Mouse (Mus musculus): Measurements from ENCODE around the gene 4931428L18Rik. TPM values are rescaled to one million over a fixed set of nuclear protein-coding genes. Genes with fewer than 3 reads are reported as not detected.

4931428L18Rik gene
- total and polyA plus RNA-seq, 3 experiments: not detected

DNA sequence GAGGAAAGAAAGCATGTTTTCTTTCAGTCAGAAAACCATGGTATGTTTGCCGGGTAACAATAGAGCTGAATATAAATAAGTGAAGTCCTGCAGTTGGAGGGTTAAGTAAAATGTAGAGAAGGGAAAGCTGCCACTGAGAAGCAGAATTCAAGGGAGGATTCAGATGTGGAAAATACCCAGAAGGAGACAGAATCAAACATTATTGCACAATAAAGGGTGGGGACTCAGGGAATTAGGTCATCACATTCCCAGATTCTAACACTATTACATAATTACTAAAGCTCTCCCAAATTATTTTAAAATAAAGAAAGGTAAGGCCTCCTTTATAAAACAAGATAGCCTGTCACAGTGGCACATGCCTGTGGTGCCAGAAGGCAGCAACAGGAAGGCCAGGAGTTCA lies 128.5 kb downstream of the 4931428L18Rik start:
- no peak overlapping the region for H3K4me3 ChIP-seq (ENCODE audit: control insufficient read depth in 1 of 2, insufficient read depth in 1 of 2, low read depth in 2 of 2, low read length in 2 of 2)
- H3K9me3 ChIP-seq (replicated peaks; ENCODE audit: insufficient read depth, low read length): no peaks in the 10 kb centered on the region
- H3K9ac ChIP-seq (ENCODE audit: control insufficient read depth, low read depth, low read length, poor library complexity, severe bottlenecking): no peak overlapping the region
- H3K79me2 ChIP-seq (ENCODE audit: control insufficient read depth, insufficient read depth, low read length, poor library complexity): no peaks in the 10 kb centered on the region
- H3K4me1 ChIP-seq (ENCODE audit: control insufficient read depth in 1 of 2, insufficient read depth in 2 of 2, low read length in 2 of 2): no peaks in the 10 kb centered on the region
- DNase-seq (ENCODE audit: low read depth, low spot score): no peak
- no peaks in the 10 kb centered on the region for H3K27me3 ChIP-seq (ENCODE audit: control insufficient read depth in 1 of 2, insufficient read depth in 2 of 2, low read length in 2 of 2)
- TF ChIP-seq GATA1 (IDR thresholded peaks at IDR 0.05; ENCODE audit: low read depth, low read length) (no peak), E2F4 (IDR thresholded peaks at IDR 0.05; ENCODE audit: borderline replicate concordance, low read depth, low read length) (no peak), RAD21 (IDR thresholded peaks at IDR 0.05; ENCODE audit: low read depth, low read length) (no peak), ELF1 (IDR thresholded peaks at IDR 0.05; ENCODE audit: low read depth, low read length) (no peak), MYC (IDR thresholded peaks at IDR 0.05; ENCODE audit: low read depth, low read length) (no peak), MYB (IDR thresholded peaks at IDR 0.05; ENCODE audit: low read depth, low read length) (no peak), TCF12 (IDR thresholded peaks at IDR 0.05; ENCODE audit: low read depth, low read length) (no peak), TAL1 (IDR thresholded peaks at IDR 0.05; ENCODE audit: low read length) (no peak), POLR2A (IDR thresholded peaks at IDR 0.05; ENCODE audit: control insufficient read depth in 1 of 2, insufficient read depth in 1 of 2, low read depth in 1 of 2, low read length in 2 of 2, poor library complexity in 1 of 2) (no peak), KAT2A (conservative IDR thresholded peaks at IDR 0.05; ENCODE audit: low read depth, low read length) (no peak), NRF1 (IDR thresholded peaks at IDR 0.05; ENCODE audit: insufficient read depth, low read depth, low read length, poor library complexity, severe bottlenecking) (no peak), ETS1 (IDR thresholded peaks at IDR 0.05; ENCODE audit: low read depth, low read length) (no peak), MAFK (IDR thresholded peaks at IDR 0.05; ENCODE audit: borderline replicate concordance, low read depth, low read length) (no peak), CHD2 (IDR thresholded peaks at IDR 0.05; ENCODE audit: low read length) (no peak), GABPA (IDR thresholded peaks at IDR 0.05; ENCODE audit: low read depth, low read length) (no peak), RCOR1 (IDR thresholded peaks at IDR 0.05; ENCODE audit: low read depth, low read length) (no peak), CHD1 (IDR thresholded peaks at IDR 0.05; ENCODE audit: low read depth, low read length) (no peak), ZC3H11A (IDR thresholded peaks at IDR 0.05; ENCODE audit: low read depth, low read length) (no peak), TBP (IDR thresholded peaks at IDR 0.05; ENCODE audit: low read depth, low read length) (no peak), MAX (IDR thresholded peaks at IDR 0.05; ENCODE audit: low read length) (no peak)
- no peak overlapping the region for H3K27ac ChIP-seq (ENCODE audit: control insufficient read depth, low read depth, low read length)
- no peaks in the 10 kb centered on the region for H3K36me3 ChIP-seq (ENCODE audit: control insufficient read depth in 1 of 2, insufficient read depth in 2 of 2, low read length in 2 of 2)

DNA sequence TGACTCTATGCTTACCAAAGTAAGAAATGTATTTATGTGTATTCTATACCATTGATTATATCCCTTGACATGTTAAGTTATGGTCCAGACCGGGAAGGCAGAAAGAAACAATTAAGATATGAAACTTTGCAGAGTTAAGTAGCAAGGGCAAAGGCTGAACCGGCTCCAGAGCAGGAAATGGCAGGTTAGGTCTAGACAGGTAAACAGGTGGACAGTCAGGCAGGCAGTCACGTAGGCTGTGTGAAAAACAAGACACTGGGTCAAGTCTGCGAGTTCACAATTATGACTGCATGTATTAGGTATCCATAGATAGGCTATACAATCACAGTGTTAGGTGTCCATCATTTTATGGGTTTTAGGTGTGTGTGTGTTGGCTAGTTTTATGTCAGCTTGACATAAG lies 133.8 kb downstream of the 4931428L18Rik start:
- H3K27me3 ChIP-seq (ENCODE audit: control insufficient read depth in 1 of 2, insufficient read depth in 2 of 2, low read length in 2 of 2): no peaks in the 10 kb centered on the region
- no peaks in the 10 kb centered on the region for H3K36me3 ChIP-seq (ENCODE audit: control insufficient read depth in 1 of 2, insufficient read depth in 2 of 2, low read length in 2 of 2)
- TF ChIP-seq RAD21 (IDR thresholded peaks at IDR 0.05; ENCODE audit: low read depth, low read length) (no peak), MEF2A (IDR thresholded peaks at IDR 0.05; ENCODE audit: extremely low read depth, insufficient replicate concordance, low read depth, low read length, poor library complexity, severe bottlenecking) (no peak), KAT2A (conservative IDR thresholded peaks at IDR 0.05; ENCODE audit: low read depth, low read length) (no peak), GABPA (IDR thresholded peaks at IDR 0.05; ENCODE audit: low read depth, low read length) (no peak), NRF1 (IDR thresholded peaks at IDR 0.05; ENCODE audit: insufficient read depth, low read depth, low read length, poor library complexity, severe bottlenecking) (no peak), E2F4 (IDR thresholded peaks at IDR 0.05; ENCODE audit: borderline replicate concordance, low read depth, low read length) (no peak), MYC (IDR thresholded peaks at IDR 0.05; ENCODE audit: low read depth, low read length) (no peak), MYB (IDR thresholded peaks at IDR 0.05; ENCODE audit: low read depth, low read length) (no peak), CHD2 (IDR thresholded peaks at IDR 0.05; ENCODE audit: low read length) (no peak), POLR2A (IDR thresholded peaks at IDR 0.05; ENCODE audit: control insufficient read depth in 1 of 2, insufficient read depth in 1 of 2, low read depth in 1 of 2, low read length in 2 of 2, poor library complexity in 1 of 2) (no peak), USF2 (IDR thresholded peaks at IDR 0.05; ENCODE audit: borderline replicate concordance in 1 of 2, insufficient read depth in 1 of 2, low read depth in 1 of 2, low read length in 2 of 2) (no peak), ETS1 (IDR thresholded peaks at IDR 0.05; ENCODE audit: low read depth, low read length) (no peak), MAFK (IDR thresholded peaks at IDR 0.05; ENCODE audit: borderline replicate concordance, low read depth, low read length) (no peak), TCF12 (IDR thresholded peaks at IDR 0.05; ENCODE audit: low read depth, low read length) (no peak), HCFC1 (IDR thresholded peaks at IDR 0.05; ENCODE audit: low read depth, low read length) (no peak), POLR2AphosphoS2 (IDR thresholded peaks at IDR 0.05; ENCODE audit: low read length) (no peak), SIN3A (IDR thresholded peaks at IDR 0.05; ENCODE audit: low read length) (no peak)
- DNase-seq (ENCODE audit: low read depth, low spot score): no peak
- no peak overlapping the region for H3K27ac ChIP-seq (ENCODE audit: control insufficient read depth, low read depth, low read length)
- H3K4me1 ChIP-seq (ENCODE audit: control insufficient read depth in 1 of 2, insufficient read depth in 2 of 2, low read length in 2 of 2): no peaks in the 10 kb centered on the region
- no peak overlapping the region for H3K4me3 ChIP-seq (ENCODE audit: control insufficient read depth in 1 of 2, insufficient read depth in 1 of 2, low read depth in 2 of 2, low read length in 2 of 2)
- H3K9ac ChIP-seq (ENCODE audit: control insufficient read depth, low read depth, low read length, poor library complexity, severe bottlenecking): no peak overlapping the region
- H3K9me3 ChIP-seq (replicated peaks; ENCODE audit: insufficient read depth, low read length): no peaks in the 10 kb centered on the region
- no peaks in the 10 kb centered on the region for H3K79me2 ChIP-seq (ENCODE audit: control insufficient read depth, insufficient read depth, low read length, poor library complexity)

All from MEL (cell line).